Mouse (Mus musculus) forebrain, embryonic 16.5 days (tissue): ENCODE results near the gene Gm6993. TPM values are rescaled to one million over a fixed set of nuclear protein-coding genes. Genes with fewer than 3 reads are reported as not detected.

Experiments
- polyA plus RNA-seq: library from polyadenylated mRNA; unstranded; fragments of >200 nt; fragmentation: Nextera tagmentation; extraction: Ambion mirVana; gene quantifications from 2 replicates; pipeline ENCODE4 v1.2.1, GENCODE M21; 2015

Gene Gm6993
- polyA plus RNA-seq, 1 experiment from 2014 or later = not detected

Other genes with a start within 250 kb of the Gm6993 start
- 0.06 and 0.07 TPM in 2 replicates for gene Fam110c, start 166.9 kb upstream of the Gm6993 start, polyA plus RNA-seq
- gene Lamb1, start 24.5 kb downstream of the Gm6993 start, polyA plus RNA-seq = 21.5 and 25.5 TPM in 2 replicates
- gene Dld, start 110.7 kb downstream of the Gm6993 start, polyA plus RNA-seq = 121 and 136 TPM in 2 replicates
- gene Slc26a3, start 150.1 kb downstream of the Gm6993 start, polyA plus RNA-seq = 0.11 TPM in 1 of 2 replicates, not detected in the other